Mouse (Mus musculus) retina, postnatal 7 days (tissue): ENCODE measurements around the gene Mtg2.

Source experiments
- DNase-seq: peaks from one replicate; pipeline ENCODE4 v3.0.0-alpha.2; 2012; ENCODE audit warnings: low read depth, low spot score

Mtg2 gene

DNA sequence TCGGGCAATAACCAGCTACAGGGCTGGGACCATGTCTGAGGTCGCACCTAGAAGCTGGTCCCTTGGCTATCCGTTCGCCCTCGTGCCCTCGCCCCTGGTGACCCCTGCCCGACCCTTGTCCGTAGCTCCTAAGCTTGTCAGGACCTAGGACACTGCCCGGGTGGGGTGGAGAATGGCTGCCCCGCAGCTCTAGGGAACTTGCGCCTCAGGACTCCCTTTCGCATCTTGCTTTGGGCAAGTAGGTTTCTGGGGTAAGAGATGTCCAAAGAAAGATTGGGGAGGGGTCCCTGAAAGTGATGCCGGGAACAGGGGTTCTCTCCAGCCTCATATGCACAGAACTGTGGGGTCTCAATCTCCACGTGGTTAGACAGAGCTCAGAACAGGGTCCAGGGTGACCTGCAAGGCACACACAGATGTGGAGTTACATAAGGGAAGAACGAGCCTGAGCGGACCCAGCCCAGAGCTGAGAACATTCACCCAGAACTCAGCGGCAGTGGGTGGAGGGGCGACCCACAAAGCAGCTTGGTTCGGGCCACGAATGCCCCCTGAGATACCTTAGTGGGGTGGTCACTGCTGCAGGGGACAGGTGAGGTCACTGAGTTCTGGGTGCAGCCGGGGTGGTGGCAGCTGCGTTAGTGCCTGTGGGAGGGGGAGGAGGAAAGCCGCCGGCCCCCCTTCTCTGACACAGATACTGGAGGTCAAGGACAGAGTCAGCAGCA is 34.4 kb downstream of the Mtg2 start:
- DNase-seq: no peak

DNA sequence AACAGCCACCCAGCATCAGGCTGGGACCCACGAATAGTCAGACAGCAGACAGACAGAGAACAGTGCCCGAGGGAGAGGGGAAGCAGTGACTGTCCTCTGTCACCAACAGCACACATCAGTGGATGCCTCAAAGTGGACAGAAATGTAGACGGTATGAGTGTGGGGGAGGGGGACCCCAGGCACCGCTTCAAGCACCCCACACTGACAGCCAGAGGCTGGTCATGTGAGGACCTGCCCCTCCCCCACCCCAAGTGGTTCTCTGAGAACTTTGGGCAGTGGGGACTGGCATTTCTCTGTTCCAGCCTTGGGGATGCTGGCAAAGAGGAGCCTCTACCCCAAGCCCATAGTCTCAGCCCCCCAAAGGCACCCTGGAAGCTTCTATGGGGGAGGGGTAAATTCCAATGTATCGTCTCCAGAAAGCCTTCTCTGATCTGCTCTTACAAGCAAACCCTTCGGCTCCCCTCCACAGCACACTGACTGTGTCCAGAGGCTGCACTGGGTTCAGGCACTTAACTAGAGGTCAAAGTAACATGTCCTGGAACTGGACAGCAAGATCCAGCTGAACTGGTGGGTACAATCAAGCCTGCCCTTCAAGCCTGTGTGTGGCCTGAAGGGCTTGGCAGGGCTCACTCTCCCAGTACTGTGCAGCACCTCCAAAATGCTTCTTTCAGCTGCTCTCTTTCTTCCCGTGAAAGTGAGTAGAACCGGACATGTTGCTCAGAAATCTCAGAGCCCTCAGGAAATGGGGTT is 35.2 kb downstream of the Mtg2 start:
- DNase-seq: no peak

DNA sequence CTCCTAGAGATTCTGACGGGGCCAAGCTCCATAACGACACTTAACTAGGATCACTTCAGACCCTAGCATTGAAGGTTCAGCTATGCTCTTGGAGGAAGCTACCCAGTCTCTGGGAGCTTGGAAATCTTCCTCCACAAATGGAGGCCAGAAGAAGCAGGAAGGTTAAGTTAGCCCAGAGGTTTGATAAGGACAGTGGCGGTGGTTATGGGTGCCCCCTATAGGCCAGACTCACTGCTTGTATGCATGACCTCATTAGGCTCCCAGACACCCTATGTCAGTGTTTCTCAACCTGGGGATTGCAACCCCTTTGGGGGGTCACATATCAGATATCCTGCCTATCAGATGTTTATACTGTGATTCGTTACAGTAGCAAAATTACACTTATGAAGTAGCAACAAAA is 36.7 kb downstream of the Mtg2 start:
- no peak for DNase-seq

DNA sequence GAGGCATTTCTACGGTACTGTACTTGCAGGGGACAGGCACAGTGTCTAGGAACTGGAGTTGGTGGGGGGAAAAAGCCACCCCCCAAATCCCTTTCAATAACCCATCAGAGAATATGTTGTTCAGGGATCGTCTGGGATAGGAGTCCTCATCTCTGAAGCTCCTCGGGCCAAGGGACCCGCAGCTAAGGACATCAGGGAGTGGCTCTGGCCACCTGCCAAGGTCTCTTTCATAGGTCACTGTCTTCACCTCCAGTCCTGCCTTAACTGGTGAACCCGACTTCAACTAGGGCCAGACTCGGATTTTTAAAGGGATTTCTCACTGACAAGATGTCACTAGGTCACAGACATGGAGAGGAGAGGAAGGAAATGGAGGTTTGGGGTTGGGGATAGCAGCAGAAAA is 37.9 kb downstream of the Mtg2 start:
- no peak for DNase-seq

DNA sequence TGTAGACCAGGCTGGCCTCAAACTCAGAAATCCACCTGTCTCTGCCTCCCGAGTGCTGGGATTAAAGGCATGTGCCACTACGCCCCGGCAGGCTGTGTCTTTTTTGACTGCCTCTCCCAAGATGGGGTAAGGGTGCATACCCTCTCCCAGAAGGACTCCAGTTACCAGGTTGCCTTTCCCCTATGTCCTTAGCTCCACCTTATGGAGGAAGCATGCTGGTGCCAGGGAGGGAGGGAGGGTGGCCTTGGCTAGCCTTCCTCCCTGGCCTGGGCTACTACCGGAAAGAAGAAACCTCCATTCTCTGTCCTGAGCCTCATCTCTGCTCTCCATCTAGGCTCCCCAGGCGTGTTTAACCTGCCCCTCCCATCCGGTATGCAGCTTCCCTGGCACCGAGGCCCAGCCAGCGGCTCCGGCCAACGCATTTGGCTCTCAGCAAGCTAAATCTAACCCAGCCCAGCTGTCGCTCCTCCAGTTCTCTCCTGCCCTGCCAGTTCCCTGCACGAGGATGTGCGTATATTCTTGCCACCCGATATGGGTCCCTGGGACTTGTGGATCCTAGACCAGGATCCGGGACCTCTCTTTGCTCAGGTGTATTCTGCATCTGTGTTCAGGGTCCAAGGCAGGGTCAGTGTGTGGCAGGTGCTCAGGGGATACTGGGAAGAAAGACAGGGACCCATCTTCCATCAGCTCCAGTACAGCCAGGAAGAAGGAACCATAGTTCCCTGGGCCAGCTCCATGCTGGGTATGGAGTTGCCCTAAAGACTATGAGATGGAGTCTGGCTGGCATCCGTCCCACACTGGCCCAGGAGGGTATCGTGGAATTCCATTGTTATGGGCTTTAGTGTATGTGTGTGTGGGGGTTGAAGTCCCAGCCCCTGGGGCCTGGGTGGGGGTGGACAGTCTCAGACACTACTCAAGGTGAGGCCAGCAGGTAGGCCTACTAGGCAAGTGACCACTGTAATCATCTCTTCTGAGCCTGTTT is 43.8 kb downstream of the Mtg2 start:
- no peak for DNase-seq

DNA sequence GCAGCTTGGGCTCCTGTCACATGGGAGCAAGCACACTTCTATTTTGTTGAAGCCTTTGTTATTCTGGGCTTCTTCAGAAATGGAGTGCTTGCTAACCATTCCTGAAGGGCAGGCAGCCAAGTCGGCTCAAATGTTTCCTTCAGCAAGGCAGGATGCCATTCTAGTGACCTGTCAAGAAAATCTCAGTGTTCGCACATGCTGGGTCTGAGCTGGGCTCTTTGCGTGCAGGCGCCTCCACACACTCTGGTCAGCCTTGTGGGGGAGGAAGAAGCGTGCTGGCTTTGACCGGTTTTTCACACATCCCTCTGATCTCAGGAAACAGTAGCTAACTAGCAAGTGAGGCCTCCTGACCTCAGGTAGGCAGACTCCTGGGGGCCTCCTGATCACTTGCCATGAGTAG is 44.9 kb downstream of the Mtg2 start:
- DNase-seq: no peak

DNA sequence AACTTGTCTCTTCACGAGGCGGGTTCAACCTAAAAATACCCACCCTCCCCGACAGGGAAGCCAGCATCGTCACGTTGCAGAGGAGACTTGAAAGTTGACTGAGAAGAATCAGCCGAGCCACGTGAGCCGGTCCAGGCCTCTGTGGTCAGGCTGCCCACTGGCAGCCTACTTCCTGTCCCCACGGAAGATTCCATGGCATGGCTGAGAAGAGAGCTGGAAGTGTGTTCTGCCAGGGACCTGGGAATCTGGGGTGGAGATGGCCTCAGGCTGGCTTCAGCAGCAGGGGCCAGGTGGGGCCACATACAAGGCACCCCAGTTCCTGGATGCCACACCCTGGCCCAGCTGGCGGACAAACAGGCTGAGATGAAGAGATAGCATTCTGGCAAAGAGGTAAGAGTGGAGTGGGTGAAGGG is 45.7 kb downstream of the Mtg2 start:
- no peak for DNase-seq

DNA sequence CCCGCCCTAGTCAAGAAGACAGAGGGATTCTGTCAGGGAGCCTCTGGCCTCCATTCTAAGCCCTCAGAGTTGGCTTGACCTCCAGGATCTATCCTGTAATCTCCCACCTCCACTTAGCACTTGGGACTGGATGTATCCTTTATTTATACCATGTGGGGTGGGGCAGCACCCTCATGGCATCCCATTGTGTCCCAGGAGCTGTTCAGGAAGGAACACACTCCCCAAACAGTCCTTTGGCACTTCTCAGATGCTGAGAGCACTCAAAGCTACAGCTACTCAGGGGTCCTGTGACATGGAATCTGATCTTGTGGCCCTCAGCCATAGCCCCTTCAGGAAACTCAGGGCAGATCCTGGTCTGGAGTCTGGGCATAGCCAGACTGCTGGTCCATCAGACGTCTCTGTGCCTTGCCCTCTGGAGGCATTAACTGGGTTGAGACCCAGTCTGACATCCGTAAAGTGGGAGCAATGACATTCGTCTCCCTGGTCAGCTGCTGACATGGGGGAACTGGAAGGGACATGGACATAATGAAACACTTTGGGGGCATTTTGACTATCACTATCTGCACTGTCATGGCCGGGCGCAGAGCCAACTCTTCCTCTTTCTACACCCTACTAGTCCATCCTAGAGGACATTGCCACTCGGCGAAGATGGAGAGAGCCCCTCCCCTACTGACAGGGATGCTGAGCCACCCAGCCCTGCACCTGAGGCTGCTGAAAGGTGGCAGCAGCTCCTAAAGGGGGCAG is 46.5 kb downstream of the Mtg2 start:
- DNase-seq: no peak

DNA sequence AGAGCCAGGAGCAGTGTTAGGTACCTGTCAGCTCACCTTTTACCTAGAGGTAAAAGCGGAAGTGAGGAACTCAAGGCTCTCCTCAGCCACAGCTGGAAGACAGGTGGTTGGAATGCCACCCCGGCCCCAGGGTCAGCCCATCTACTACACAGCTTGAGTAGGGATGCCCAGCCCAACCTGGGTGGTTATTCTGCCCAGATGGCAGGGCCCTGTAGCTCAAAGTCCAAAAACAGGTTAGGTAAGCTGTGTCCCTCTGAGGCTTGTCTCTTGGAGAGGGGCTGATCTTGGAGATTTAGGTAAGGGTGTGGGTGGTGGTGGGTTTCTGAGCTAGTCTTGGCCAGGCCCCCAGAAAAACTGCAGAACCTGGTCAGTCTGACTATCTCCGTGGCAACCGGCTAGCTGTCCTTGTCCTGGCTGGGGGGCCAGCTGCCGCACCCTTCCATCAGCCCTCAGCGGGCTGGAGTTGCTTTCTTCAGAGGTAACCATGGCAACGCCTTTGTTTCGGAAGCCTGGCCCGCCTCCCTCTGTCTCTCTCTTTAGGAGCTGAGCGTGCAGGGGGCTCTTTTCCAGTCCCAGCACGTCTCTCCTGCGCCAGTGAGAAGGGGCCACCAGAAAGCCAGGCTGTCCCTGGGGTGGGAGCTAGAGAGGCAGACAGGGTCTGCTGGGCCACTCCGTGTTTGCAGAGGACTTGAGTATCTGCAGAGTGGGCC is 47.3 kb downstream of the Mtg2 start:
- DNase-seq: no peak

DNA sequence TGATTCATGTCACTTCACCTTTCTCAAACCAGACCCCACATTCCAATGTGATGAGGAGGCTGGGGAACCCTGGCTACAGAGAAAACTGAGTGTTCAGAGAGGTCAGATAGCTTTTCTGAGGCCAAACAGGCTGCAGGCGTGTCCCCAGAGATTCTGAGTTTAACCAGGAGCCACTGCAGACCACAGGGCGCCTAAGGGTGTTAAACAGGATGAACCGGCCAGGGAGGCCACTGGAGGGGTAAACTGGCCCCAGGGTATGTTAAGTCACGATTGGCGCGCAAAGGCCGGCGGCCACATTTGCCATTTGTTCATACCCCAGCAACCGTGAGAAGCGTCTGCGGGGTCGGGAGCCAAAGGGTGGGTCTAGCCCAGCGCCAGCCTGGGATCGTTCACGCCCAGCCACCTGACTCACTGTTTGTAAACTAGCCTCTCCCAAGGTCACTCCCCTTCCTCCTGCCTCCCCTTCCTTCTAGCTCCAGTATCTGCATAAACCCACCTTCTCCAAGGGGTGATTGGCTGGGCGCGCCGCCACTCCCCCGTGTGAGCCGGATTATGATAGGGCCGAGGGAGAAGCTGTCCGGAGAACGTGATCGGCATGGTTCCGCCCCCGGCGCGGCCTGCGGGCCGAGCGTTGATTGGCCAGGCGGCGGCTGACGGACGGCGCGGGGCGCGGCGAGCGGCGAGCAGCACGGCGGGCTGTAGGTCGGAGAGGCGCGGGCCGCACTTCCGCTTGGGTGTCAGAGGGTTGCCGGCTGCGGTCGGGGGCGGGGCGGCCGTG is 48.5 kb downstream of the Mtg2 start, which contains the start of gene Osbpl2:
Gene Osbpl2, plus strand, starts transcription at position 646 of the 778 bp plus-strand sequence.
- DNase-seq: peak; percentile 97

DNA sequence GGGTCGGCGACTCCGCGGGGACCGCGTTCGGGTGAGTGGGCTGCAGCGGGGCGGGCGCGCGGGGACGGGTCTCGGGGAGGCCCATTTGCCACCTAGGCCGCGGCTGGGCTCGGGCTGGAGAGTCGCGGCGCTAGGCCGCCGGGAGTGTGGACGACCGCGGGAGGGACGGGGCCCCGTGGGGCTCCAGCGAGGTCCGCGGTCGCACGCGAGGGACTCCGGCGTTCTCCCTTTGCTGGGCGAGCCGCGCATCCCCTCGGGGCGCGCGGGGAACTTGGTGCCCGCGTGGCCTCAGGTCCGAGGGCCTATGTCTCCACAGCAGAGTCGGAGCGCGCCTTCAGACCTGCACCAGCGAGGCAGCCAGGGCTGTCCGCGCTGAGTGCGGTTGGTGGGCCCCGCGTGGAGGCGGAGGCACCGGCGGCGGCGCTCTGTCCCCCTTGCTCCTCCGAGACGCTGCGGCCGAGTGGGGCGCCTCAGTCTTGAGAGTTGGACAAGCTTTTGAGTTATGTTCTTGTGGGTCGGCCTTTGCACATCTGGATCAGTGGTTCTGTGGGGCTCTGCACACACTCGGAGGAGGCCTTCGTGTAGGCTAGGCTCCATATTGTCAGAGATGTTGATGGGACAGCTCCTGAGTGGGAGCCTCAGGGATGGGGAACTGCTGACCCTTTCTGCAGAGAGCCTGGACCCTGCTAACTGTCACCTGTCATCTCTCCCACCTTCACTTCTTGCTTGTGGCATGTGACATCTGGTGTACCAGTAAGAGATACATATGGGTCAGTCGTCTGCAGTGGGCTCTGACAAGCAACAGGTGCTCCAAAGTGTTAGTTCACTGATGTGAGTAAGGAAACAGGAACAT is 49.3 kb downstream of the Mtg2 start:
- DNase-seq: no peak

DNA sequence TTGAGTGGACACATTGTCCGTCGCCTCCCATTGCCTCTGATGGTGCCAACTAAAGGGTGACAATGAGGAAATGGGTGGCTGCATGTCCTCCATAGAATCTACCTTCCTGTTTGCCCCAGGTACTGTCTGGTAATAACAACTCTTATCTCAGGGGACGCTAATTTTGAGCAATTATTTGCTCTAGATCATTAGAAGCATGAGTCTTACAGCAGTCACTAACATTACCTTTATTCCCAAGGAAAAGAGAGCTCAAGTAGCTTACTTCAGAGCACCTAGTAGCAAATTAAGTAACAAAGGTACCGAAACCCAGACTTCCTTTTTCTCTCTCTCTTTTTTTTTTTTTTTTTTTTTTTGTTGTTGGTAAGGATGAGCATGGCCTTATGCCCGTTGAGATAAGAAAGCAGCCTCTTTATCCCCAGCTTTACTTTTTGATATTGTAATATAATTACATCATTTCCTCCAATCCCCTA is 49.9 kb downstream of the Mtg2 start:
- DNase-seq: no peak

DNA sequence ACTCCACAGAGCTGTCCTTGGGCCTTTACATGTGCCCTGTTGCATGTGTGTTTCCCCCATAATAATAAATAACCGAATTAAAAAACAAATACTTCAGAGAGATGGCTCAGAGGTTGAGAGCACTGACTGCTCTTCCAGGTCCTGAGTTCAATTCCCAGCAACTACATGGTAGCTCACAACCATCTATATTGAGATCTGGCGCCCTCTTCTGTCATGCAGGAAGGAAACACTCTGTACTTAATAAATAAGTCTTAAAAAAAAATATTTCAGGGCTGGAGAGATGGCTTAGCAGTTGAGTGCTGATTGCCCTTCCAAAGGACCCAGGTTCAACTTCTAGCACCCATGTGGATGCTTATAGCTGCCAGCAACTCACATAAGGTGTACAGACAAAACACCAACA is 53.8 kb downstream of the Mtg2 start:
- no peak for DNase-seq

DNA sequence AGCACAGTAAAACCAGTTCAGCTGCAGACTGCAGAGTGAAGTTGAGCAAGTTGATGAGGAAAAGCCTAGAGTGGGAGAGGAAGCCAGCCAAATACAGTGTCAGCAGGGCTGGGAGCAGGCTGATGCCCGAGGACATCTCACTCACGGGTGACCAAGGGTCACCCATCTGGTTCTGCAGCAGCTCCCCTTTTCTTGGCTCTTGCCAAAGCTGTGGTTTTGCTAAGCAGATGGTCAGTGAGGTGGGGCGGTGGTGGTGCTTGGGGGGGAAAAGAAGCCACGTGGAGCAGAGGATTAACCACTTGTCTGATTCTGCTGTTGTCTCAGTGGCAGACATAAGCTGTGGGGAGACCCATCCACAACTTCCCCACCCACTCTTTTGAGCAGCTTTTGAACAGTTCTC is 55.8 kb downstream of the Mtg2 start:
- peak; percentile 53 for DNase-seq

DNA sequence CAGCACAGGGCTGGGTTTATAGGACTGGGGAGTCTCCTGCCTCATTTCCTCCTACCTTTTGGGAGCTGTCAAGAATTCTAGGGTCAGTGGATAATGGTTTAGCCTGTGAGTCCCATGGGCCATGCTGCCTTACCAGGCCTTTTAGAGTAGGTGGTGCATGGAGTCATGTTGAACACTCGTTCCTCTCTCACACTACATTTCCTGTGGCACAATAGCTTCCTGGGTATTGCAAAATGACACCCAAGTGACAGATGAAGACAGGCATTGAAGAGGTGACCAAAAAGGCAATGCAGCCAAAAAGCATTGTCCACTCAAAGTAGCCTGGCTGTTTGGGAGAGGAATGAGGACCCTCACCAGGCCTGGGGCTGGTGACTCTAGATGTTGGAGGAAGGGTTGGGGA is 57.3 kb downstream of the Mtg2 start:
- DNase-seq: no peak

DNA sequence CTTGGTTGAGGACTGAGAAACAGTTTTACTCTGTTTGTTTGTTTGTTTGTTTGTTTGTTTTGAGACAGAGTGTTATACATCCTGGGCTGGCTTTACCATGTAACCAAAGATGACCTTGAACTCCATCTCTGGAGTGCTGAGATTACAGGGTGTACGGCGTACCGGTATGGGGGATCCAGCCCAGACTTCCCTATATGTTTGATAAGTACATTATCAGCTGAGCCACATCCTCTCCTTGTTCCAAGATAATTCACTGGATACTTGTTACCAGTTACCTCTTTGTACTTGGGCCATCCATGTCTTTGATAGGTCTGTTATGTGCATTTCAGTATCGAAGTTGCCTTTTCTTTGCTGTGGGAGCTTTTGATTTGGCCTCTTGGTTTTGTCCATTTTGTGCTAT is 62.8 kb downstream of the Mtg2 start:
- no peak for DNase-seq

DNA sequence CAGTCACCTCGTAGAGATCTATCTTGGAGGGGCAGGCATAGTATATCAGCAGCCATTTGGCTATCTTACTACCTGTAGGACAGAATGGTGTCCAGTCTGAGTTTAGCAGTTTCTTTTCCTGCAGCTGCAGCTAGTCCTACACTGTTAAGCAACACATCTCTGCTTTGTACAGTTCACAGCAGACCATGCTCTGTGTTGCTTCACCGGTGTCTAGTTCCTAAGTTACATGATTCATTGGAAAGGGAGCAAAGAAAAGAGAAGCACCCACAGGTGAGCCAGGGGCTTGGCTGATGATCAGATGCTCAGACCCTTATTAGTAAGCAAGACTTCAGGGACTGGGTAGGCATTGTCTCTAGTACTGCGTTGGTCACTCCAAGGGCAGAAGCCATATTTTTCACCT is 63.5 kb downstream of the Mtg2 start:
- DNase-seq: no peak

DNA sequence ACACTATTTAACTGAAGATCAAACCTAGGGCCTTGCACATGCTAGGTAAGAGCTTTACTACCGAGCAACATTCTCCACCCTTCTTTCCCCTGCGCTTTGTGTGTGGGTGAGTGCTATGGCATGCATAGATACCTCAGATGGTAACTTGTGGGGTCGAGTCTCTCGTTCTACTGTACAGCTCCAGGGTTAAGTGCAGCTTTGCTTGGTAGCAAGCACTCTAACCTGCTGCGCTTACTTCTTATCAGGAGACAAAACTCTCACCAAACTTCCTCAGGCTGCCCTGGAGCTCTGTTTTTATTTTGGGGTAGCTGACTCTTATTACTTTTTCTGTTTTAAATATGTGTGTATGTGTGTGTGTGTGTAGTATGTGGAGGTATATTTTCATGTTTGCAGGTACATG is 65.0 kb downstream of the Mtg2 start:
- no peak for DNase-seq
